Mouse (Mus musculus) heart, embryonic 10.5 days (tissue): ENCODE data around the gene Ccdc163. TPM values are rescaled to one million over a fixed set of nuclear protein-coding genes. Genes with fewer than 3 reads are reported as not detected.

Source experiments
- DNase-seq: peaks from one replicate; pipeline ENCODE4 v3.0.0-alpha.2; 2017; ENCODE audit warnings: low spot score
- H3K27ac ChIP-seq: fragments of 300-500 bp; sonication (generic); 2 replicates; pipeline ENCODE4 v1.5.1; 2016; ENCODE audit warnings: mild to moderate bottlenecking
- H3K27me3 ChIP-seq: fragments of 300-500 bp; sonication (generic); 2 replicates; pipeline ENCODE4 v1.6.1; 2016; ENCODE audit warnings: mild to moderate bottlenecking; ENCODE audit not compliant: poor library complexity, insufficient read depth, severe bottlenecking
- H3K36me3 ChIP-seq: fragments of 300-500 bp; sonication (generic); 2 replicates; pipeline ENCODE4 v1.6.1; 2016; ENCODE audit warnings: mild to moderate bottlenecking, moderate library complexity
- H3K4me1 ChIP-seq: fragments of 300-500 bp; sonication (generic); 2 replicates; pipeline ENCODE4 v1.6.1; 2016; ENCODE audit warnings: mild to moderate bottlenecking
- H3K4me3 ChIP-seq: fragments of 300-500 bp; sonication (generic); 2 replicates; pipeline ENCODE4 v1.5.1; 2016; ENCODE audit warnings: mild to moderate bottlenecking, moderate library complexity
- H3K9me3 ChIP-seq: fragments of 300-500 bp; sonication (generic); 2 replicates; pipeline ENCODE4 v1.6.1; 2016; ENCODE audit warnings: mild to moderate bottlenecking, moderate library complexity
- WGBS: fragments of 180-500 bp; shearing (Covaris S2); methylation state at CpG from one replicate; pipeline ENCODE4 v1.1.7; 2016; 5-methylcytosine and 5-hydroxymethylcytosine counted together
- polyA plus RNA-seq: library from polyadenylated mRNA; unstranded; fragments of >200 nt; fragmentation: Nextera tagmentation; extraction: Ambion mirVana; gene quantifications from 2 replicates; pipeline ENCODE4 v1.2.1, GENCODE M21; 2016

Gene Ccdc163
- polyA plus RNA-seq, 1 experiment from 2014 or later = 23.2 TPM

DNA sequence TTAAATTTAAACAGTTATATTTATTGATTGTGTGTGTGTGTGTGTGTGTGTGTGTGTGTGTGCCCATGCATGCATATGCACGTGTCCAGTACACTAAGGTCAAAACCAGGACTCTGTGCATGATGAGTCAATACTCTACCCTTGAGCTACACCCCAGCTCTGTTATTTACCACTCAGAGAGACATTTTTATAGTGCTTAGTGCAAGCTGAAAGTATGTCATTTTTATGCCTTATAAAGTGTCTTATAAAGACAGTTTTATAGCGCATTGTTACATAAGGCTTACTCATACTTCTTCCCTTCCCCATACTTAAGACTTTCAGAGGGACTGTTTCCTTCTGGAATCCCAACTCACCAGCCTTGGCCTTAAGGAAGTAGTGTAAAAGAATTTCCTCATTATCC is 41.4 kb downstream of the Ccdc163 start:
- Histone ChIP-seq H3K36me3 (no peaks in the 10 kb centered on the region), H3K27me3 (no peaks in the 10 kb centered on the region), H3K4me3 (no peak overlapping the region), H3K27ac (no peak overlapping the region), H3K4me1 (no peaks in the 10 kb centered on the region), H3K9me3 (no peaks in the 10 kb centered on the region)
- DNase-seq = no peak
- 87% methylated on average over 2 of the region's 2 CpGs for WGBS

DNA sequence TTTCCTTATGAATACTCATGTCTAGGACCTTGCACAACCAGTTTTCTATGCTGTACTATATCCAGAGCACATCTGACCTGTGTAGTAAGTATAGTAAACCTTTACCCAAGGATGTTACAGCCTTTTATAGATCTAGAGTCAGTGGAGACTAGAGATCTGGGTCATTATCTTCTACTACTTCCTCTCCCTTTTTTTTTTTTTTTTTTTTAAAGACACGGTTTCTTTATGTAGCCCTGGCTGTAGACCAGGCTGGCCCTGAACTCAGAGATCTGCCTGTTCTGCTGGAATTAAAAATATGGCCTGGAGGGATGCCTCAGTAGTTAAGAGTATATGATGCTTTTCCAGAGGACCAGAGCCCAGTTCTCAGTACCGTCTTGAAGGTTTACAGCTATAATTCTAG is 53.6 kb downstream of the Ccdc163 start:
- Histone ChIP-seq H3K27me3 (no peaks in the 10 kb centered on the region), H3K4me1 (no peaks in the 10 kb centered on the region), H3K9me3 (no peaks in the 10 kb centered on the region), H3K4me3 (no peak overlapping the region), H3K27ac (no peak overlapping the region), H3K36me3 (no peaks in the 10 kb centered on the region)
- 66% methylated on average over 2 of the region's 2 CpGs for WGBS
- DNase-seq = no peak

DNA sequence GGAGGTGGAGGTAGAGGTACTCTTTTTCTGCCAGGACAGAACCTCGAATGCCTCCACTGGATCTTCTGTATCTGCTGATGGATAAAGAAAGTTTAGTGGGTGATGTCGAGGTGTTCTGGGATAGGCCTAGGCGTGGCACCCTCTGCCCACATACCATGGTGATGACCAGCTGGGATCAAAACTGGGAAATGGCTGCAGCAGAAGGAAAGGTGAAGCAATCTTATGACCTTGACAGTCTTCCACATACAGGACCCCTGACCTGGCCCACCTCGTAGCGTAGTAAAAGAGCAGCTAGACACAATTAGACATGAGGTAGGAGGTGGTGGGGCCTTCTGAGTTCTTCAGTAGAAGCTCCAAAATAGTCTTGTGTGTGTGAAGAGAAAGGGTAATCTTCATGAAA is 55.7 kb downstream of the Ccdc163 start:
- 80% methylated on average over 5 of the region's 5 CpGs for whole genome bisulfite sequencing
- Histone ChIP-seq H3K27ac (no peak overlapping the region), H3K4me1 (no peaks in the 10 kb centered on the region), H3K27me3 (no peaks in the 10 kb centered on the region), H3K36me3 (no peaks in the 10 kb centered on the region), H3K9me3 (no peaks in the 10 kb centered on the region), H3K4me3 (no peak overlapping the region)
- no peak for DNase-seq

DNA sequence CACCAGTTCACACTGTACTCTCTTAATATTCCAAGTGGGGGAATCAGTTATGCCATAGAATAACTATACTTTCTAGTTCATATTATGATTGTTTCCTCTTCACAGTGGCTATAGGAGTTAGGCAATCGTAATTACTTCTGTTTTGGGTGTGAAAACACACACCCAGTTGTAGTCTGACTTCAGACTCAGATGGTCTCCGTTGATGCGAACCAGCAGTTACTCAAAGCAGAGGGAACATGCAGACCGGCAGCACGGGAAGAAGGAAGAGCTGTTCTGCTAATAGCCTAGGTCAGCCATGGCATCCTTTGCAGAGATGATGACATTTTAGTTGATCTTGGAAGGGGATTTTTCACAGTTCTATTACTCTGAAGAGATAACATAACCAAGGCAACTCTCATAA is 60.2 kb downstream of the Ccdc163 start:
- 85% methylated on average over 5 of the region's 5 CpGs for WGBS
- H3K4me1 ChIP-seq = no peaks in the 10 kb centered on the region
- H3K9me3 ChIP-seq = no peaks in the 10 kb centered on the region
- no peaks in the 10 kb centered on the region for H3K36me3 ChIP-seq
- H3K4me3 ChIP-seq = no peak overlapping the region
- H3K27ac ChIP-seq = no peak overlapping the region
- DNase-seq = no peak
- H3K27me3 ChIP-seq = no peaks in the 10 kb centered on the region

DNA sequence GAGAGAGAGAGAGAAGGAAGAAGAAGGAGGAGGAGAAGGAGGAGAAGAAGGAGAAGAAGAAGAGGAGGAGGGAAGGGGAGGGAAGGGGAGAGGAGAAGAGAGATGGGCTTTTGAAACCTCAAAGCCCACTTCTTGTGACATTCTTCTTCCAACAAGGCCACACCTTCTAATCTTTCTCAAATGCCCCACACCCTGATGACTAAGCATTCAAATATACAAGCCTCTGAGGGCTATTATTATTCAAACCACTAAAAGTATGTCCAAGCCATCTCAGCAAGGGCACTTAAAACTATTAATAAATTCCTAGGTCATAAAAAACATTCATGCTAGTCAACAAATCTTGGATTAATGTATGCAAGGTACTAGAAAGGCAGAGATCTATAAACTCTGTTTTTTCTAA is 60.8 kb downstream of the Ccdc163 start:
- Histone ChIP-seq H3K9me3 (no peaks in the 10 kb centered on the region), H3K4me1 (no peaks in the 10 kb centered on the region), H3K27ac (no peak overlapping the region)

DNA sequence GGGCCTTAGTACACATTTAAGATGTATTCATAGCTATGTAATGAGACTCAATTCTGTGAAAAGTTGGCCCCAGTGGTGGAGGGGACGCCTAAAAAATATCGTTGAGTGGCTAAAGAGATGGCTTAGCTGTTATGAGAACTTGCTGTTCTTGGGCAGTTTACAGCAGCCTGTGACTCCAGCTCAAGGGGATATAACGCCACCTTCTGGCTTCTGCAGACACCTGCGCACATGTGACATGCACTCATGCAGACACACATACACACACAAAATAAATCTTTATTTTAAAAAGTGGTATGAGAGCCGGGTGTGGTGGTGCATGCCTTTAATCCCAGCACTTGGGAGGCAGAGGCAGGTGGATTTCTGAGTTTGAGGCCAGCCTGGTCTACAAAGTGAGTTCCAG is 68.1 kb downstream of the Ccdc163 start:
- Histone ChIP-seq H3K27ac (no peak overlapping the region), H3K4me3 (no peak overlapping the region), H3K36me3 (no peaks in the 10 kb centered on the region), H3K9me3 (no peaks in the 10 kb centered on the region), H3K27me3 (no peaks in the 10 kb centered on the region; the same call in 1 of the 2 replicates), H3K4me1 (no peaks in the 10 kb centered on the region)
- no peak for DNase-seq
- WGBS = 83% methylated on average over 5 of the region's 5 CpGs

More for the DNA sequence above, 60.8 kb downstream of the Ccdc163 start:
- DNase-seq = no peak
- Histone ChIP-seq H3K4me3 (no peak overlapping the region), H3K36me3 (no peaks in the 10 kb centered on the region), H3K27me3 (no peaks in the 10 kb centered on the region)

DNA sequence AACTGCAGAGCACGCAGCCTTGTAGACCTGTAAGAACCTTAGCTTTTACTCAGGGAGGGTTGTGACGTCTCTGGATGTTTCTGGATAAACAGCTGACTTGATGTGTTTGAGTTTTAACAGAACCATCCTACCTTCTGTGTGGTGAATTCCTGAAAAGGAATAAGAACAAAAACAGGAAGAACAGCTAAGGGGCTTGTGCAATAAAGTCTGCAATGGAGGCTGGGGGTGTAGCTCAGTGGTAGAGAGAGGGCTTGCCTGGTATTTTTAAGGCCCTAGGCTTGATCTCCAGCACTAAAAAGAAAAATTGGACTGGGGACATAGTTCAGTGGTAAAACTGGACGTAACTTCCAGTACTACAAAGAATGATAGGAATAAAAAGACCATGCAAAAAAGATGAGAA is 68.8 kb downstream of the Ccdc163 start:
- no peaks in the 10 kb centered on the region for H3K36me3 ChIP-seq
- whole genome bisulfite sequencing = 84% methylated on average over 3 of the region's 3 CpGs
- no peak overlapping the region for H3K27ac ChIP-seq
- no peaks in the 10 kb centered on the region; the same call in 1 of the 2 replicates for H3K27me3 ChIP-seq
- no peaks in the 10 kb centered on the region for H3K4me1 ChIP-seq
- no peak for DNase-seq
- H3K4me3 ChIP-seq = no peak overlapping the region
- H3K9me3 ChIP-seq = no peaks in the 10 kb centered on the region

DNA sequence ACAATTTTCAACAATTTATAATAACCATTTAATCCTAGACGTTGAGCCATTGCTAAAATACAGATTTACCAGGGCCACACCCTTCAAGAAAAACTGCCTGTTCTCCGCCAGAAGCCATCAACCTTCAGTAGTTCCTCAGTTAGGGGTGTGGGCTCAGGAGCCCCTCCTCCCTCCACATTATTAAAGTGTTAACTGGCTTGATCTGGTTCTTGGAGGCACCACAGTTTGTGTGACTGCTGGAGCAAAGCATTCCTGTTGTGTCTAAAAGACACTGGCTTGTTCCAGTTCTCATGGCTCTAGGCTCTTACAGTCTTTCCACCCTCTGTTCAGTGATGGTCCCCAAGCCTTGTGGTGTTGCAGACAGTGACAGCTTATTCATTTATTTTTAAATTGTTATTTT is 72.2 kb downstream of the Ccdc163 start:
- Histone ChIP-seq H3K4me1 (no peaks in the 10 kb centered on the region), H3K27ac (no peak overlapping the region), H3K27me3 (no peaks in the 10 kb centered on the region; the same call in 1 of the 2 replicates), H3K9me3 (no peaks in the 10 kb centered on the region), H3K36me3 (no peaks in the 10 kb centered on the region), H3K4me3 (no peak overlapping the region)
- DNase-seq = no peak
- 77% methylated on average over 2 of the region's 2 CpGs for WGBS

DNA sequence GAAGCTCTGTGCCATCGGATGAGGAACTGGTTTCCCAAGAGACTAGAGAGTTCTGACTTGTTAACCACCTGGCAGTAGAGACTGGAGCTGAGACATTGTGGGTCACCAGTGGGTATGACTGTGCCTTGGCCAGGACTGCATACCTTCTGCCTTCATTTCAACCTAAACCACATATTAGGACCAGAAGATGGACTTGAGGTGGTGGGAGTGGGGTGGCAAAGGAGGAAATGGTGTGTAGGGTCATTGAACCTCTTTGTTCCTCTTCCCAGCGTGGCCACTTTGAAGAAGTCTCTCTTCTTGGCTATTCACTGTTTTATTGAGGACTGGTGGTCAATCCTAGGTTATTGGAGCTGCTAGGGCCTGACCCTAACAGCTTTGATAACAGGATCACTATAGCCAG is 73.1 kb downstream of the Ccdc163 start:
- Histone ChIP-seq H3K27ac (no peak overlapping the region), H3K27me3 (no peaks in the 10 kb centered on the region; the same call in 1 of the 2 replicates), H3K4me1 (no peaks in the 10 kb centered on the region), H3K36me3 (no peaks in the 10 kb centered on the region), H3K4me3 (no peak overlapping the region), H3K9me3 (no peaks in the 10 kb centered on the region)
- DNase-seq = no peak
- WGBS = 32% methylated on average over 2 of the region's 2 CpGs

DNA sequence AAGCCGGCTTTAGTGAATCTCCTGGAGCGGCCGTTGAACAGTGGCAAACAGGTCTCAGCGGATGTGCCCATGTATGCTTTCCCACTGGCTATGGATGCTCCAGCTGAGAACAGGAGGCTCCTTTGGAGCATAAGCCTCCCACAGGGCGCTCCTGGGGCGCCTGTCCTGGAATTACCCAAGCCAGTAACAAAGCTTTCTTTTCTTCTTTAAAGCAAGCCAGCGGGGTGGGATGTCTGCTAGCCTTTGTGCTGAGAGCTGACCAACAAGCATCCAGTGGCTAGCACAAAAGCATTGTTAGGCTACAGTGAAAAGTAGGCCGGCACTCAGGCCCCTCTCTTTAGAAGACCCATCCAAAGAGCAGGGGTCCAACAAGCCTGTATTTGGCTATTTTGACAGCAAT is 73.9 kb downstream of the Ccdc163 start:
- Histone ChIP-seq H3K27me3 (no peaks in the 10 kb centered on the region; the same call in 1 of the 2 replicates), H3K9me3 (no peaks in the 10 kb centered on the region), H3K4me3 (no peak overlapping the region), H3K4me1 (no peaks in the 10 kb centered on the region), H3K27ac (no peak overlapping the region), H3K36me3 (no peaks in the 10 kb centered on the region)
- DNase-seq = no peak
- WGBS = 20% methylated on average over 8 of the region's 8 CpGs

DNA sequence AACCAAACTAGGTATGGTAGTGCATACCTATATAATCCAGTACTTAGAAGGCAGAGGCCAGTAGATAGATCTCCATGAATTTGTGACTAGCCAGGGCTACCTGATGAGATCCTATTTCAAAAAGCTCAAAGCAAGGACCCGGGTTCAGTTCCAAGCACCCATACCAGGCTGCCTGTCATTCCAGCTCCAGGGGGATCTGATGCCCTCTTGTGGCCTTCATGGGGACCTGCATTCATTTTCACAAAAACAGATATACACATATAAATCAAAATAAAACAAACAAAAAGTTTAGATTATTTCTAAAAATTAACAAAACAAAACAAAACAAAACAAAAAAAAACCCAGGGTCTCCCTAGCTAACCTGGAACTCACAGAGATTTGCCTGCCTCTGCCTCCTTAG is 78.3 kb downstream of the Ccdc163 start:
- H3K4me3 ChIP-seq = no peak overlapping the region
- DNase-seq = no peak
- H3K9me3 ChIP-seq = no peaks in the 10 kb centered on the region
- H3K4me1 ChIP-seq = no peaks in the 10 kb centered on the region
- no peak overlapping the region for H3K27ac ChIP-seq
- H3K27me3 ChIP-seq = no peaks in the 10 kb centered on the region
- 75% methylated on average over 1 of the region's 1 CpGs for WGBS
- H3K36me3 ChIP-seq = no peaks in the 10 kb centered on the region

DNA sequence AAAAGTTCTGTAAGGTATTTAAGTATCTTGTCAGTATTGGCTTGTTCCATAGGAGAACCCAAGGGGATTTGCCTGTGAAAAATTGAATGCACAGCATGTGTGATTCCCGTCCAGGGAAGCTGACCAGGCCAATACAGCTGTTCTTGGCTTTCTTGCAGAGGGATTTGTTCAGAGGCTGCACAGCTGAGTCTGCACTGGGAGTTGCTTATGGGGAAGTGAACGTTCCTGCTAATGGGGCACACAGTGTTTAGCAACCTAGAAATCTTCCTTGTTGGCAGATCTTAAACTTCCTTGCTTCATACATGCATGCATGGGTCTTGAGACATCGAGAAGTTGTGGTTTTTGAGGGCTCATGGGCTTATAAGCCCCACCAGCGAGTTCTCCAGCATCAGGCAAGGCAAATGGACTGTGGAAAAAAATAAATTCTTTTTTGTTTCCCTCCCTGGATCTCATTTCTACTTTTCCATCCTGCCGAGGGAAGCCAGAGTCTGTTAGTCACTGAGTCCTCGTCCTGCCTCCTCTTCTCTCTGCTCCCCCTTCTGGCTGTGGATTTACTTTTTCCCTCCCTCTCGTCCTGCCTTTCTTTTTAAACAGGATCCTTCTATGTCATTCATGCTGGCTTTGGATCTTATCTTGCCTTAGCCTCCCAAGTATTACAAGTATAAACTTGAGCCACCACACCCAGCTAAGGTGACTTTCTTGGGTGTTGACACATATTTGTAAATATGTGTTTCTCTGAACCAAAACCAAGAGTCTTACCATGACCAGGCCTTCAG is 79.9 kb downstream of the Ccdc163 start:
- Histone ChIP-seq H3K4me3 (no peak overlapping the region), H3K27ac (no peak overlapping the region), H3K4me1 (no peaks in the 10 kb centered on the region), H3K27me3 (no peaks in the 10 kb centered on the region), H3K36me3 (no peaks in the 10 kb centered on the region), H3K9me3 (no peaks in the 10 kb centered on the region)
- WGBS = 43% methylated on average over 7 of the region's 7 CpGs
- no peak for DNase-seq

DNA sequence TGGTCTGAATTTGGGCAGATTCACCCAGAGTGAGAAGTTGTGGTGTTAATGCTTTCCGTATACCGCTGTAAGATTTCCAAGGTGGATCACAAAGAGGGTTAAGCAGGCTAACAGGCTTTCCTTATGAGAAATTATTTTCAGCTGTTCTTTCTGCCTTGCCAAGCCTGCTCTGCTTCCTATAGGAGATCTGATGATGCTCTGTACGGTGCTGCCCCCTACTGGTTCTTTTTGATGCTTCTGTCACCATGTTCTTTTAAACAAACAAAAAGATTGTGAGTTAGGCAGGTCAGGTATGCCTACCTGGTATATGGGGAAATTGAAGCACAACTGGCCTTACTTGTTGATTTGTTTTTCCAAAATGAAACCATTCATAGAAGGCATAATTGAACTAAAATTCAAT is 80.6 kb downstream of the Ccdc163 start:
- Histone ChIP-seq H3K4me1 (no peaks in the 10 kb centered on the region), H3K36me3 (no peaks in the 10 kb centered on the region), H3K27ac (no peak overlapping the region), H3K27me3 (no peaks in the 10 kb centered on the region), H3K9me3 (no peaks in the 10 kb centered on the region), H3K4me3 (no peak overlapping the region)
- WGBS = 13% methylated on average over 3 of the region's 3 CpGs
- DNase-seq = no peak

DNA sequence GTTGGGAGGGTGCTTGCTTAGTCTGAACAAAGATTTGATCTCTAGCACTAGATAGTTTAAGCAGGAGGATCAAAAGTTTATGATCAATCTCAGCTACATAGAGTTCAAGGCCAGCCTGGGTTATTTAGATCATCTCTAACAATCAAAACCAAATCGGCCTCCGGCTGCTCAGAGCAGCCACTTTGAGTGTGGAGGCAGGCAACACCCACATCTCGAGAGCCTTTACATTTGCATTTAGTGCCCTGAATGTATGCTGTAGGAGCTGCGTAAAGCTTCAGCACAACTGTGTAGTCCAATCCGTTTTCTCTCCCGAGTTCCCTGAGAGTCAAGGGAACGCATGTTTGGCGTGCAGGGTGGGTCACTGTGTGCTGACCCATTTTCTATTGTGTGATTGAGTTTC is 84.1 kb downstream of the Ccdc163 start:
- 89% methylated on average over 8 of the region's 8 CpGs for WGBS

More for the DNA sequence above, 84.1 kb downstream of the Ccdc163 start:
- H3K9me3 ChIP-seq = no peaks in the 10 kb centered on the region
- DNase-seq = no peak
- H3K4me1 ChIP-seq = peaks cover 6% of the 10 kb centered on the region; the same call in 1 of the 2 replicates
- no peaks in the 10 kb centered on the region for H3K27me3 ChIP-seq
- no peaks in the 10 kb centered on the region for H3K36me3 ChIP-seq
- no peak overlapping the region for H3K4me3 ChIP-seq
- no peak overlapping the region for H3K27ac ChIP-seq
